Mouse (Mus musculus) forebrain, postnatal 0 days (tissue): ENCODE results near the gene Fxyd7. TPM values are rescaled to one million over a fixed set of nuclear protein-coding genes. Genes with fewer than 3 reads are reported as not detected.
A peak's percentile ranks its signal among the peaks of the same experiment; 100 is the strongest.

Experiments
- ATAC-seq: fragments of 200-750 bp; cut with Nextera tagmentation; 2 replicates; pipeline ENCODE4 v1.8.0; 2017; ENCODE audit warnings: mild to moderate bottlenecking, moderate library complexity
- DNase-seq: peaks from one replicate; pipeline ENCODE4 v3.0.0-alpha.2; 2015
- H3K27ac ChIP-seq: fragments of 300-500 bp; sonication (generic); 2 replicates; pipeline ENCODE4 v1.5.1; 2014; ENCODE audit warnings: low read depth, mild to moderate bottlenecking, antibody characterized with exemption, low read length, moderate library complexity, mixed read lengths
- H3K27me3 ChIP-seq: fragments of 300-500 bp; sonication (generic); 2 replicates; pipeline ENCODE4 v1.6.1; 2014; ENCODE audit warnings: mild to moderate bottlenecking, low read length, mixed read lengths; ENCODE audit not compliant: insufficient read depth
- H3K36me3 ChIP-seq: fragments of 300-500 bp; sonication (generic); 2 replicates; pipeline ENCODE4 v1.6.1; 2014; ENCODE audit warnings: mild to moderate bottlenecking, moderate library complexity; ENCODE audit not compliant: insufficient read depth
- H3K4me1 ChIP-seq: fragments of 300-500 bp; sonication (generic); 2 replicates; pipeline ENCODE4 v1.6.1; 2014; ENCODE audit warnings: antibody characterized with exemption; ENCODE audit not compliant: insufficient read depth
- H3K4me2 ChIP-seq: fragments of 300-500 bp; sonication (generic); 2 replicates; pipeline ENCODE4 v1.6.1; 2014; ENCODE audit warnings: low read depth, mild to moderate bottlenecking, moderate library complexity
- H3K4me3 ChIP-seq: fragments of 300-500 bp; sonication (generic); 2 replicates; pipeline ENCODE4 v1.5.1; 2014; ENCODE audit warnings: low read depth, low read length, mixed read lengths
- H3K9ac ChIP-seq: fragments of 300-500 bp; sonication (generic); 2 replicates; pipeline ENCODE4 v1.6.1; 2014; ENCODE audit warnings: mild to moderate bottlenecking
- H3K9me3 ChIP-seq: fragments of 300-500 bp; sonication (generic); 2 replicates; pipeline ENCODE4 v1.6.1; 2016; ENCODE audit warnings: low read length
- CTCF ChIP-seq: sonication (generic); IDR thresholded peaks from 2 replicates; pipeline ENCODE4 v1.5.1; 2016; ENCODE audit warnings: antibody characterized with exemption, control low read depth, low read depth
- WGBS: fragments of 180-500 bp; shearing (Covaris S2); extraction: QIAGEN DNeasy Blood & Tissue Kit; methylation state at CpG from one replicate; pipeline ENCODE4 v1.1.7; 2014; 5-methylcytosine and 5-hydroxymethylcytosine counted together
- microRNA-seq, 2 experiments: library from miRNA; unstranded; fragments of <30 nt; microRNA quantifications; one replicate each; pipeline ENCODE4; 2016
- polyA plus RNA-seq: library from polyadenylated mRNA; unstranded; fragments of >200 nt; fragmentation: Nextera tagmentation; extraction: Ambion mirVana; gene quantifications from 2 replicates; pipeline ENCODE4 v1.2.1, GENCODE M21; 2015
- total RNA-seq: library from RNA; depleted of rRNA; stranded (reverse); fragments of >200 nt; gene quantifications from 2 replicates; pipeline ENCODE4 v1.2.3, GENCODE M21; 2014; rRNA removed

The Fxyd7 gene
- total and polyA plus RNA-seq, 2 experiments from 2014 or later: 92.0 to 231 TPM

GRCm38 (mm10) chr7:31008889-31009288 lies 42.4 kb downstream of the Fxyd7 start:
- Histone ChIP-seq H3K9me3 (no peaks in the 10 kb centered on the region), H3K27me3 (no peaks in the 10 kb centered on the region; the same call in 1 of the 2 replicates), H3K36me3 (no peaks in the 10 kb centered on the region), H3K27ac (no peak overlapping the region), H3K9ac (no peak overlapping the region), H3K4me3 (no peak overlapping the region), H3K4me1 (no peaks in the 10 kb centered on the region), H3K4me2 (no peak overlapping the region)
- TF ChIP-seq CTCF: no peak
- DNase-seq: no peak
- no peak for ATAC-seq
- 77% methylated on average over 3 of the region's 3 CpGs for WGBS

DNA sequence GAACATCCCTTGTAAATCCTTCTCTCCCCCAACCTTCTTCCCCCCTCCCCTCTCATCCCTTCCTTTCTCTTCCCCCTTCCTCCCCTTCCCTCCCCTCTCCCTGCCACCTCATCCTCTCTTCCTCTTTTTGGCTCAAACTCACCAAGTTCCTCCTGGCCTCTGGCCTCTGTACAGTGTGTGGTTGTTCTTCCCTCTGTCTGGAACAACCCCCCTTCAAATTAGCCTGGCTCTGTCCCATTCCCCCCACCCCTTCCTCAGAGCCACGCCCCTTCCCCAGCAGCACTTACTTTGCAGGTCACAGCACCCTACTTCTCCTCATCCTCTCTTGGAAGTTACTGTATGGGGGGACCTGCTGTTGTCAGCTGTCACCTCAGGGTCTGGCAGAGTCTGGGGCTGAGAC lies 43.1 kb downstream of the Fxyd7 start:
- Histone ChIP-seq H3K27me3 (no peaks in the 10 kb centered on the region; the same call in 1 of the 2 replicates), H3K9ac (no peak overlapping the region), H3K4me2 (no peak overlapping the region), H3K4me3 (no peak overlapping the region), H3K27ac (no peak overlapping the region), H3K36me3 (no peaks in the 10 kb centered on the region), H3K4me1 (no peaks in the 10 kb centered on the region), H3K9me3 (no peaks in the 10 kb centered on the region)
- TF ChIP-seq CTCF: no peak
- ATAC-seq: no peak
- DNase-seq: no peak
- 74% methylated on average over 1 of the region's 1 CpGs for WGBS

GRCm38 (mm10) chr7:31007775-31008174 lies 43.5 kb downstream of the Fxyd7 start:
- no peaks in the 10 kb centered on the region; the same call in 1 of the 2 replicates for H3K27me3 ChIP-seq
- WGBS: 82% methylated on average over 1 of the region's 1 CpGs
- TF ChIP-seq CTCF: no peak
- H3K9me3 ChIP-seq: no peaks in the 10 kb centered on the region
- no peak for DNase-seq
- no peak overlapping the region for H3K27ac ChIP-seq
- no peak overlapping the region for H3K4me3 ChIP-seq
- no peaks in the 10 kb centered on the region for H3K4me1 ChIP-seq
- no peak overlapping the region for H3K9ac ChIP-seq
- ATAC-seq: no peak
- H3K36me3 ChIP-seq: no peaks in the 10 kb centered on the region
- H3K4me2 ChIP-seq: no peak overlapping the region

GRCm38 (mm10) chr7:31002650-31003049 lies 48.6 kb downstream of the Fxyd7 start:
- Histone ChIP-seq H3K4me3 (no peak overlapping the region), H3K27ac (no peak overlapping the region), H3K27me3 (no peaks in the 10 kb centered on the region; the same call in 1 of the 2 replicates), H3K4me1 (no peaks in the 10 kb centered on the region), H3K36me3 (no peaks in the 10 kb centered on the region), H3K9ac (no peak overlapping the region), H3K4me2 (no peak overlapping the region), H3K9me3 (no peaks in the 10 kb centered on the region)
- DNase-seq: no peak
- 81% methylated on average over 8 of the region's 8 CpGs for WGBS
- no peak for TF ChIP-seq CTCF
- ATAC-seq: no peak

DNA sequence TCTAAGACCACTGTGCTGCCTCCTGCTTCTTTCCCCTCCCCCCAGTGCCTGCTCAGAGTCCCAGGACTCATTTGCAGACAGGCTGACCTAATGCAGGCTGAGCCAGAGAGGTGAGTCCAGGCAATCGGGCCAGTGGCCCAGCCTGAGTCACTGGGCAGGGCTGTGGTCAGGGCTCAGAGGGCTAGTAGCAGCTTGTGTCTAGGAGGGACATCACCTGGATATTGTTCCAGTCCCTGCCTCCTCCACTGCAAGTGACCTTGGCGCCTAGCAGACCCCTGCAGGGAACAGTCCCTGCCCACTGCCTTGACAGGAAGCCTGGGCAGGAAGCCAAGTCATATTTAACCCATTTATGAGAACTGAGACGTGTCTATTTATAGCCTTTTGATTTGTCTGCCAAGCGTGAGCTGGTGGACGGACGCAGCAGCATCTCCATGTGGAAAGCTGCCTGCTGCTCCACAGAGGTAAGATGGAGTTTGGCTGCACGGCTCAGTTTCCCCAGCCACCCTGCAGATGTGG lies 50.7 kb downstream of the Fxyd7 start:
- no peak overlapping the region for H3K4me2 ChIP-seq
- no peaks in the 10 kb centered on the region for H3K9me3 ChIP-seq
- H3K36me3 ChIP-seq: no peaks in the 10 kb centered on the region
- DNase-seq: peak; percentile 45
- ATAC-seq: peak; percentile 25; the same call in 1 of the 2 replicates
- no peak overlapping the region for H3K4me3 ChIP-seq
- no peak for TF ChIP-seq CTCF
- no peak overlapping the region for H3K9ac ChIP-seq
- H3K27ac ChIP-seq: no peak overlapping the region
- H3K27me3 ChIP-seq: no peaks in the 10 kb centered on the region
- WGBS: 31% methylated on average over 7 of the region's 7 CpGs
- no peaks in the 10 kb centered on the region for H3K4me1 ChIP-seq

GRCm38 (mm10) chr7:30996491-30996890 lies 54.8 kb downstream of the Fxyd7 start:
- H3K4me3 ChIP-seq: no peak overlapping the region
- H3K9me3 ChIP-seq: no peaks in the 10 kb centered on the region
- no peaks in the 10 kb centered on the region for H3K27me3 ChIP-seq
- 92% methylated on average over 2 of the region's 2 CpGs for WGBS
- no peaks in the 10 kb centered on the region for H3K36me3 ChIP-seq
- H3K4me1 ChIP-seq: no peaks in the 10 kb centered on the region
- ATAC-seq: no peak
- no peak for DNase-seq
- no peak overlapping the region for H3K4me2 ChIP-seq
- H3K9ac ChIP-seq: no peak overlapping the region
- no peak for TF ChIP-seq CTCF
- H3K27ac ChIP-seq: no peak overlapping the region

- H3K4me1 ChIP-seq: no peaks in the 10 kb centered on the region
- H3K27ac ChIP-seq: no peak overlapping the region
- WGBS: 72% methylated on average over 5 of the region's 5 CpGs
- DNase-seq: no peak
- no peak overlapping the region for H3K4me2 ChIP-seq
- no peak for ATAC-seq
- H3K9ac ChIP-seq: no peak overlapping the region
- H3K36me3 ChIP-seq: no peaks in the 10 kb centered on the region
- TF ChIP-seq CTCF: no peak
- H3K27me3 ChIP-seq: no peaks in the 10 kb centered on the region
- H3K9me3 ChIP-seq: no peaks in the 10 kb centered on the region
- H3K4me3 ChIP-seq: no peak overlapping the region
Observed at GRCm38 (mm10) chr7:30993986-30994385, 57.3 kb downstream of the Fxyd7 start.

Small RNA genes lying within 50 kb of the gene (microRNA-seq; reads per million reads assigned to microRNA genes)
- 0 to 0.24 reads per million in 2 experiments for gene Mir7050

Other genes starting within 250 kb of the Fxyd7 start
- not detected in 2 replicates for gene Ffar2, start 227.7 kb downstream of the Fxyd7 start, total RNA-seq
- 0.07 TPM in 1 of 2 replicates, not detected in the other for gene Ffar2, start 227.7 kb downstream of the Fxyd7 start, polyA plus RNA-seq
- gene Ffar3, start 195.3 kb downstream of the Fxyd7 start, total RNA-seq: not detected in 2 replicates
- gene Ffar3, start 195.3 kb downstream of the Fxyd7 start, polyA plus RNA-seq: 0.09 TPM in 1 of 2 replicates, not detected in the other
- 0.08 TPM in 1 of 2 replicates, not detected in the other for gene Ffar1, start 189.9 kb downstream of the Fxyd7 start, total RNA-seq
- gene Ffar1, start 189.9 kb downstream of the Fxyd7 start, polyA plus RNA-seq: not detected in 2 replicates
- not detected in 2 replicates for gene Cd22, start 171.1 kb downstream of the Fxyd7 start, total RNA-seq
- gene Cd22, start 171.1 kb downstream of the Fxyd7 start, polyA plus RNA-seq: 0.10 TPM in 1 of 2 replicates, not detected in the other
- gene Mag, start 136.6 kb downstream of the Fxyd7 start, total RNA-seq: 2.5 and 2.9 TPM in 2 replicates
- 2.7 and 3.6 TPM in 2 replicates for gene Mag, start 136.6 kb downstream of the Fxyd7 start, polyA plus RNA-seq
- gene Hamp2, start 126.8 kb downstream of the Fxyd7 start, total RNA-seq: not detected in 2 replicates
- not detected in 2 replicates for gene Hamp2, start 126.8 kb downstream of the Fxyd7 start, polyA plus RNA-seq
- gene Hamp, start 107.4 kb downstream of the Fxyd7 start, total RNA-seq: not detected in 2 replicates
- gene Hamp, start 107.4 kb downstream of the Fxyd7 start, polyA plus RNA-seq: not detected in 2 replicates
- gene Usf2, start 94.7 kb downstream of the Fxyd7 start, total RNA-seq: 81.4 and 93.9 TPM in 2 replicates
- gene Usf2, start 94.7 kb downstream of the Fxyd7 start, polyA plus RNA-seq: 18.9 and 22.6 TPM in 2 replicates
- 17.6 and 19.3 TPM in 2 replicates for gene Lsr, start 78.0 kb downstream of the Fxyd7 start, total RNA-seq
- gene Lsr, start 78.0 kb downstream of the Fxyd7 start, polyA plus RNA-seq: 25.1 and 25.9 TPM in 2 replicates
- gene Fam187b, start 77.7 kb downstream of the Fxyd7 start, total RNA-seq: 0.08 and 0.48 TPM in 2 replicates
- 0.50 and 0.78 TPM in 2 replicates for gene Fam187b, start 77.7 kb downstream of the Fxyd7 start, polyA plus RNA-seq
- gene Fxyd5, start 9.0 kb downstream of the Fxyd7 start, total RNA-seq: 10.9 and 19.9 TPM in 2 replicates
- 25.1 and 30.4 TPM in 2 replicates for gene Fxyd5, start 9.0 kb downstream of the Fxyd7 start, polyA plus RNA-seq
- 14.9 and 19.5 TPM in 2 replicates for gene Fxyd1, start 5.7 kb upstream of the Fxyd7 start, total RNA-seq
- 56.8 and 66.3 TPM in 2 replicates for gene Fxyd1, start 5.7 kb upstream of the Fxyd7 start, polyA plus RNA-seq
- 1.1 and 1.6 TPM in 2 replicates for gene Lgi4, start 7.9 kb upstream of the Fxyd7 start, total RNA-seq
- 0.68 and 0.98 TPM in 2 replicates for gene Lgi4, start 7.9 kb upstream of the Fxyd7 start, polyA plus RNA-seq
- not detected in 2 replicates for gene Fxyd3, start 25.2 kb upstream of the Fxyd7 start, total RNA-seq
- not detected in 2 replicates for gene Fxyd3, start 25.2 kb upstream of the Fxyd7 start, polyA plus RNA-seq
- 0.48 TPM in 1 of 2 replicates, not detected in the other for gene Hpn, start 63.8 kb upstream of the Fxyd7 start, total RNA-seq
- 0.19 and 0.61 TPM in 2 replicates for gene Hpn, start 63.8 kb upstream of the Fxyd7 start, polyA plus RNA-seq
- 26.7 and 38.0 TPM in 2 replicates for gene Scn1b, start 75.5 kb upstream of the Fxyd7 start, total RNA-seq
- gene Scn1b, start 75.5 kb upstream of the Fxyd7 start, polyA plus RNA-seq: 24.4 and 29.8 TPM in 2 replicates
- gene Gramd1a, start 104.4 kb upstream of the Fxyd7 start, total RNA-seq: 244 and 265 TPM in 2 replicates
- 176 and 178 TPM in 2 replicates for gene Gramd1a, start 104.4 kb upstream of the Fxyd7 start, polyA plus RNA-seq
- gene Scgb2b2, start 239.0 kb upstream of the Fxyd7 start, total RNA-seq: not detected in 2 replicates
- gene Scgb2b2, start 239.0 kb upstream of the Fxyd7 start, polyA plus RNA-seq: not detected in 2 replicates
- not detected in 2 replicates for gene Scgb1b2, start 240.4 kb upstream of the Fxyd7 start, total RNA-seq
- gene Scgb1b2, start 240.4 kb upstream of the Fxyd7 start, polyA plus RNA-seq: not detected in 2 replicates